Mouse (Mus musculus): Measurements from ENCODE around the gene 2610002M06Rik.

GRCm38 (mm10) chrX:107815502-107816217 lies 474 bp downstream of the 2610002M06Rik start:
- TF ChIP-seq CTCF (IDR thresholded peaks at IDR 0.05; ENCODE audit: extremely low read depth, insufficient read length, insufficient replicate concordance, low read depth, low read length), result no peak
- no peak for TF ChIP-seq POLR2A (IDR thresholded peaks at IDR 0.05; ENCODE audit: low read depth, low read length)

Data from small intestine, adult 2 months (tissue).